Mouse (Mus musculus) neural tube, embryonic 14.5 days (tissue): ENCODE measurements at regions not wholly inside any gene's neighbourhood (a gene's known extent, or its start where the extent isn't known, plus 50 kb on each side); places are given as distances from the start of the nearest gene placed in this dataset.

Source experiments
- ATAC-seq: fragments of 200-750 bp; cut with Nextera tagmentation; 2 replicates; pipeline ENCODE4 v1.8.0; 2017; ENCODE audit warnings: low read depth, mild to moderate bottlenecking, moderate TSS enrichment, moderate library complexity
- H3K27ac ChIP-seq: fragments of 300-500 bp; sonication (generic); 2 replicates; pipeline ENCODE4 v1.5.1; 2014; ENCODE audit warnings: low read depth, mild to moderate bottlenecking, control low read depth, low read length, moderate library complexity, mixed read lengths
- H3K27me3 ChIP-seq: fragments of 300-500 bp; sonication (generic); 2 replicates; pipeline ENCODE4 v1.6.1; 2014; ENCODE audit warnings: low read length; ENCODE audit not compliant: control insufficient read depth, insufficient read depth
- H3K36me3 ChIP-seq: fragments of 300-500 bp; sonication (generic); 2 replicates; pipeline ENCODE4 v1.6.1; 2014; ENCODE audit warnings: low read length, mixed read lengths; ENCODE audit not compliant: control insufficient read depth, insufficient read depth
- H3K4me1 ChIP-seq: fragments of 300-500 bp; sonication (generic); 2 replicates; pipeline ENCODE4 v1.6.1; 2014; ENCODE audit warnings: low read length; ENCODE audit not compliant: control insufficient read depth, insufficient read depth
- H3K4me2 ChIP-seq: fragments of 300-500 bp; sonication (generic); 2 replicates; pipeline ENCODE4 v1.6.1; 2014; ENCODE audit warnings: mild to moderate bottlenecking, low read depth, low read length, control low read depth
- H3K4me3 ChIP-seq: fragments of 300-500 bp; sonication (generic); 2 replicates; pipeline ENCODE4 v1.5.1; 2014; ENCODE audit warnings: low read depth, low read length, control low read depth, mixed read lengths
- H3K9ac ChIP-seq: fragments of 300-500 bp; sonication (generic); replicated peaks from 2 replicates; pipeline ENCODE4 v1.6.1; 2014; ENCODE audit warnings: low read depth, mild to moderate bottlenecking, control low read depth, low read length, mixed read lengths
- H3K9me3 ChIP-seq: fragments of 300-500 bp; sonication (generic); 2 replicates; pipeline ENCODE4 v1.6.1; 2016; ENCODE audit warnings: low read length; ENCODE audit not compliant: control insufficient read depth
- WGBS: fragments of 180-500 bp; shearing (Covaris S2); extraction: QIAGEN DNeasy Blood & Tissue Kit; methylation state at CpG from one replicate; pipeline ENCODE4 v1.1.7; 2014; 5-methylcytosine and 5-hydroxymethylcytosine counted together

GRCm38 (mm10) chr9:84408260-84409203, 483.6 kb downstream of the Bckdhb start:
- Histone ChIP-seq H3K9ac (no peak overlapping the region), H3K4me2 (no peak overlapping the region), H3K27me3 (no peaks in the 10 kb centered on the region), H3K36me3 (no peaks in the 10 kb centered on the region), H3K4me3 (no peak overlapping the region), H3K4me1 (no peaks in the 10 kb centered on the region), H3K27ac (no peak overlapping the region), H3K9me3 (no peaks in the 10 kb centered on the region)
- ATAC-seq = peak; percentile 49; the same call in 1 of the 2 replicates
- 57% methylated on average over 10 of the region's 10 CpGs for WGBS
